Comparison of ENCODE assay signal across 8 mouse cellular contexts in genomic region chr5:3453946-3454345, GRCm38 (mm10).
DNase-seq lines count a peak whose midpoint lies in the region; ATAC-seq and TF ChIP-seq lines count a peak whose summit lies in the region.
"Not testable (repeated sequence)": the region's sequence is repeated elsewhere in the genome, so short reads cannot be mapped to it uniquely, and the experiment has no call there.

No protein-coding gene starts in this region.

- ATAC-seq in embryonic facial prominence, embryonic 14.5 days (ENCODE audit: low read depth); midbrain, postnatal 0 days (ENCODE audit: low FRiP score): not testable (repeated sequence)
- 0 out of 2 replicates have a peak, but pooled peaks have one; percentile 52 for ATAC-seq in hindbrain, embryonic 16.5 days
- ATAC-seq in kidney, embryonic 15.5 days (replicated peaks; ENCODE audit: low FRiP score): peak; percentile 56; the same call in 1 of the 2 replicates
- peak; percentile 43; the same call in 1 of the 2 replicates for ATAC-seq in lung, postnatal 0 days

- 7% methylated on average over 6 of the region's 6 CpGs for WGBS in embryonic facial prominence, embryonic 14.5 days
- WGBS in hindbrain, embryonic 16.5 days: 3% methylated on average over 6 of the region's 6 CpGs
- 4% methylated on average over 6 of the region's 6 CpGs for WGBS in kidney, embryonic 15.5 days
- WGBS in liver, adult 2 months: 12% methylated on average over 6 of the region's 6 CpGs
- WGBS in lung, postnatal 0 days: 10% methylated on average over 6 of the region's 6 CpGs
- WGBS in midbrain, postnatal 0 days: 2% methylated on average over 6 of the region's 6 CpGs

- not testable (repeated sequence) for H3K27me3 ChIP-seq in embryonic facial prominence, embryonic 14.5 days (replicated peaks; ENCODE audit: control insufficient read depth, insufficient read depth, low read length); hindbrain, embryonic 16.5 days (replicated peaks; ENCODE audit: control insufficient read depth, insufficient read depth, low read length); kidney, embryonic 15.5 days; liver, adult 2 months (ENCODE audit: control insufficient read depth, insufficient read depth, low read length); lung, postnatal 0 days (replicated peaks; ENCODE audit: insufficient read depth, low read length); midbrain, postnatal 0 days (ENCODE audit: insufficient read depth, low read length)

- H3K36me3 ChIP-seq in embryonic facial prominence, embryonic 14.5 days (ENCODE audit: control insufficient read depth, insufficient read depth, low read length); hindbrain, embryonic 16.5 days (ENCODE audit: control insufficient read depth, insufficient read depth, low read length); kidney, embryonic 15.5 days; liver, adult 2 months (ENCODE audit: control insufficient read depth, insufficient read depth, low read length); lung, postnatal 0 days (ENCODE audit: insufficient read depth, low read length); midbrain, postnatal 0 days (ENCODE audit: insufficient read depth, low read length): not testable (repeated sequence)

- not testable (repeated sequence) for TF ChIP-seq POLR2A in liver, adult 2 months (IDR thresholded peaks at IDR 0.05; ENCODE audit: extremely low read depth, insufficient read depth, low read length)

- H3K27ac ChIP-seq in embryonic facial prominence, embryonic 14.5 days (replicated peaks; ENCODE audit: low read depth, low read length); hindbrain, embryonic 16.5 days (ENCODE audit: low read depth, low read length); lung, postnatal 0 days (ENCODE audit: low read length); midbrain, postnatal 0 days (ENCODE audit: low read depth, low read length): not testable (repeated sequence)
- H3K27ac ChIP-seq in kidney, embryonic 15.5 days: peak overlapping the region; percentile 51; the same call in 1 of the 2 replicates
- H3K27ac ChIP-seq in liver, adult 2 months (replicated peaks; ENCODE audit: insufficient read depth, low read depth, low read length): peak overlapping the region; percentile 34; the same call in 1 of the 2 replicates

- TF ChIP-seq EP300 in lung, postnatal 0 days (IDR thresholded peaks at IDR 0.05): not testable (repeated sequence)

- not testable (repeated sequence) for H3K79me2 ChIP-seq in liver, adult 2 months (ENCODE audit: control insufficient read depth, insufficient read depth, low read length)

- not testable (repeated sequence) for H3K9me3 ChIP-seq in embryonic facial prominence, embryonic 14.5 days (ENCODE audit: control insufficient read depth, low read length); hindbrain, embryonic 16.5 days (ENCODE audit: control insufficient read depth, low read length); kidney, embryonic 15.5 days (replicated peaks); lung, postnatal 0 days (ENCODE audit: low read length); midbrain, postnatal 0 days (ENCODE audit: low read length)

- H3K4me1 ChIP-seq in embryonic facial prominence, embryonic 14.5 days (ENCODE audit: control insufficient read depth, insufficient read depth, low read length); hindbrain, embryonic 16.5 days (ENCODE audit: control insufficient read depth, insufficient read depth, low read depth, low read length); kidney, embryonic 15.5 days; liver, adult 2 months (ENCODE audit: control insufficient read depth, insufficient read depth, low read length); lung, postnatal 0 days (ENCODE audit: insufficient read depth, low read depth, low read length); midbrain, postnatal 0 days (ENCODE audit: insufficient read depth, low read length): not testable (repeated sequence)

- not testable (repeated sequence) for H3K4me3 ChIP-seq in embryonic facial prominence, embryonic 14.5 days (ENCODE audit: low read depth, low read length); hindbrain, embryonic 16.5 days (ENCODE audit: low read length); kidney, embryonic 15.5 days (replicated peaks); liver, adult 2 months (ENCODE audit: insufficient read depth, low read depth, low read length); lung, postnatal 0 days (ENCODE audit: low read depth, low read length); midbrain, postnatal 0 days (ENCODE audit: low read depth, low read length)

- DNase-seq in adrenal gland, postnatal 10 days: peak; percentile 38
- peak; percentile 22 for DNase-seq in embryonic facial prominence, embryonic 14.5 days (ENCODE audit: low spot score)
- DNase-seq in liver, adult 2 months (ENCODE audit: extremely low read depth, low read depth, low spot score): peak; percentile 86
- DNase-seq in lung, postnatal 0 days (ENCODE audit: low spot score): peak; percentile 26
- DNase-seq in midbrain, postnatal 0 days (ENCODE audit: low spot score): peak; percentile 26
- peak; percentile 66 for DNase-seq in yolk sac, embryonic 10.5 days (ENCODE audit: low spot score)

- 0 out of 2 replicates have a peak, but pooled peaks have one; percentile 20 for TF ChIP-seq CTCF in liver, adult 2 months (IDR thresholded peaks at IDR 0.05; ENCODE audit: low read depth, low read length)
- 0 out of 2 replicates have a peak, but pooled peaks have one; percentile 7 for TF ChIP-seq CTCF in lung, postnatal 0 days (IDR thresholded peaks at IDR 0.05)
- not testable (repeated sequence) for TF ChIP-seq CTCF in midbrain, postnatal 0 days (IDR thresholded peaks at IDR 0.05)

- not testable (repeated sequence) for H3K9ac ChIP-seq in embryonic facial prominence, embryonic 14.5 days (ENCODE audit: low read depth, low read length); hindbrain, embryonic 16.5 days (ENCODE audit: low read depth, low read length); kidney, embryonic 15.5 days; liver, adult 2 months (ENCODE audit: low read depth, low read length); lung, postnatal 0 days (replicated peaks; ENCODE audit: low read depth); midbrain, postnatal 0 days (replicated peaks; ENCODE audit: low read length, poor library complexity, severe bottlenecking)

- H3K4me2 ChIP-seq in embryonic facial prominence, embryonic 14.5 days (ENCODE audit: low read depth, low read length); hindbrain, embryonic 16.5 days (ENCODE audit: low read length); lung, postnatal 0 days (replicated peaks; ENCODE audit: low read depth, low read length); midbrain, postnatal 0 days (ENCODE audit: low read depth, low read length, poor library complexity, severe bottlenecking): not testable (repeated sequence)
- peak overlapping the region; percentile 4; the same call in 1 of the 2 replicates for H3K4me2 ChIP-seq in kidney, embryonic 15.5 days

Comparison
In these comparisons a context has a peak if more than half of its experiments do, and no peak if none do; other contexts are left out.
1. DNase-seq: peak in every context shown above with its lines; median percentile 86 in liver, adult 2 months; 66 in yolk sac, embryonic 10.5 days; 38 in adrenal gland, postnatal 10 days; 26 in lung, postnatal 0 days; 26 in midbrain, postnatal 0 days; 22 in embryonic facial prominence, embryonic 14.5 days.